Mouse (Mus musculus) embryonic facial prominence, embryonic 14.5 days (tissue): Measurements from ENCODE around the gene Zic1. TPM values are rescaled to one million over a fixed set of nuclear protein-coding genes. Genes with fewer than 3 reads are reported as not detected.

Experiments
- ATAC-seq: fragments of 200-750 bp; cut with Nextera tagmentation; 2 replicates; pipeline ENCODE4 v1.8.0; 2017; ENCODE audit warnings: low read depth, moderate number of reproducible peaks, moderate TSS enrichment
- DNase-seq: peaks from one replicate; pipeline ENCODE4 v3.0.0-alpha.2; 2015; ENCODE audit warnings: low spot score
- H3K27ac ChIP-seq: fragments of 300-500 bp; sonication (generic); replicated peaks from 2 replicates; pipeline ENCODE4 v1.5.1; 2014; ENCODE audit warnings: low read depth, mild to moderate bottlenecking, low read length, moderate library complexity
- H3K27me3 ChIP-seq: fragments of 300-500 bp; sonication (generic); replicated peaks from 2 replicates; pipeline ENCODE4 v1.6.1; 2014; ENCODE audit warnings: low read length; ENCODE audit not compliant: control insufficient read depth, insufficient read depth
- H3K36me3 ChIP-seq: fragments of 300-500 bp; sonication (generic); 2 replicates; pipeline ENCODE4 v1.6.1; 2014; ENCODE audit warnings: low read length, mixed read lengths; ENCODE audit not compliant: control insufficient read depth, insufficient read depth
- H3K4me1 ChIP-seq: fragments of 300-500 bp; sonication (generic); 2 replicates; pipeline ENCODE4 v1.6.1; 2014; ENCODE audit warnings: antibody characterized with exemption, low read length; ENCODE audit not compliant: control insufficient read depth, insufficient read depth
- H3K4me2 ChIP-seq: fragments of 300-500 bp; sonication (generic); 2 replicates; pipeline ENCODE4 v1.6.1; 2014; ENCODE audit warnings: low read depth, mild to moderate bottlenecking, low read length, moderate library complexity, mixed read lengths
- H3K4me3 ChIP-seq: fragments of 300-500 bp; sonication (generic); 2 replicates; pipeline ENCODE4 v1.5.1; 2014; ENCODE audit warnings: low read depth, mild to moderate bottlenecking, low read length
- H3K9ac ChIP-seq: fragments of 300-500 bp; sonication (generic); 2 replicates; pipeline ENCODE4 v1.6.1; 2014; ENCODE audit warnings: low read depth, mild to moderate bottlenecking, low read length, moderate library complexity, mixed read lengths
- H3K9me3 ChIP-seq: fragments of 300-500 bp; sonication (generic); 2 replicates; pipeline ENCODE4 v1.6.1; 2016; ENCODE audit warnings: low read length; ENCODE audit not compliant: control insufficient read depth
- WGBS: fragments of 180-500 bp; shearing (Covaris S2); extraction: QIAGEN DNeasy Blood & Tissue Kit; methylation state at CpG from one replicate; pipeline ENCODE4 v1.1.7; 2014; 5-methylcytosine and 5-hydroxymethylcytosine counted together
- polyA plus RNA-seq: library from polyadenylated mRNA; unstranded; fragments of >200 nt; fragmentation: Nextera tagmentation; extraction: Ambion mirVana; gene quantifications from 2 replicates; pipeline ENCODE4 v1.2.1, GENCODE M21; 2014

Zic1 gene
- polyA plus RNA-seq, 1 experiment from 2014 or later, result 2.7 TPM

GRCm38 (mm10) chr9:91386502-91386890, 20.9 kb upstream of the Zic1 start:
- DNase-seq, result no peak
- no peaks in the 10 kb centered on the region for H3K9me3 ChIP-seq
- no peak overlapping the region for H3K9ac ChIP-seq
- no peaks in the 10 kb centered on the region for H3K36me3 ChIP-seq
- H3K4me1 ChIP-seq, result peaks cover 4% of the 10 kb centered on the region; the same call in 1 of the 2 replicates
- no peak overlapping the region for H3K4me2 ChIP-seq
- 3% methylated on average over 17 of the region's 17 CpGs for WGBS
- H3K27ac ChIP-seq, result no peak overlapping the region
- no peak for ATAC-seq
- peaks cover 100% of the 10 kb centered on the region for H3K27me3 ChIP-seq
- H3K4me3 ChIP-seq, result no peak overlapping the region

GRCm38 (mm10) chr9:91385561-91386430, 20.2 kb upstream of the Zic1 start:
- Histone ChIP-seq H3K9me3 (no peaks in the 10 kb centered on the region), H3K27ac (no peak overlapping the region), H3K4me2 (no peak overlapping the region), H3K36me3 (no peaks in the 10 kb centered on the region), H3K4me3 (no peak overlapping the region), H3K4me1 (peaks cover 7% of the 10 kb centered on the region; the same call in 1 of the 2 replicates), H3K9ac (no peak overlapping the region), H3K27me3 (peaks cover 100% of the 10 kb centered on the region)
- 10% methylated on average over 8 of the region's 8 CpGs for WGBS
- ATAC-seq (no peak), DNase-seq (no peak)

- Histone ChIP-seq H3K9me3 (no peaks in the 10 kb centered on the region), H3K4me3 (no peak overlapping the region), H3K27me3 (peaks cover 100% of the 10 kb centered on the region), H3K27ac (no peak overlapping the region), H3K9ac (no peak overlapping the region), H3K4me1 (peaks cover 7% of the 10 kb centered on the region; the same call in 1 of the 2 replicates), H3K36me3 (no peaks in the 10 kb centered on the region), H3K4me2 (no peak overlapping the region)
- DNase-seq, result no peak
- ATAC-seq, result no peak
- 13% methylated on average over 4 of the region's 4 CpGs for WGBS
These were observed 19.3 kb upstream of the Zic1 start for GRCm38 (mm10) chr9:91384693-91385560.

- Histone ChIP-seq H3K36me3 (no peaks in the 10 kb centered on the region), H3K4me3 (peak overlapping the region; percentile 2; the same call in 1 of the 2 replicates), H3K9me3 (no peaks in the 10 kb centered on the region), H3K4me1 (peaks cover 7% of the 10 kb centered on the region; the same call in 1 of the 2 replicates), H3K9ac (no peak overlapping the region), H3K27me3 (peaks cover 100% of the 10 kb centered on the region), H3K27ac (no peak overlapping the region), H3K4me2 (peak overlapping the region; percentile 21; the same call in 1 of the 2 replicates)
- WGBS, result under 1% methylated on average over 25 of the region's 30 CpGs
- DNase-seq, result no peak
- peak; percentile 31 for ATAC-seq
These were observed 18.5 kb upstream of the Zic1 start for GRCm38 (mm10) chr9:91384136-91384500.

- ATAC-seq (no peak), DNase-seq (no peak)
- no peaks in the 10 kb centered on the region for H3K36me3 ChIP-seq
- peaks cover 100% of the 10 kb centered on the region for H3K27me3 ChIP-seq
- H3K9me3 ChIP-seq, result no peaks in the 10 kb centered on the region
- WGBS, result 1% methylated on average over 26 of the region's 28 CpGs
- peaks cover 7% of the 10 kb centered on the region; the same call in 1 of the 2 replicates for H3K4me1 ChIP-seq
- H3K9ac ChIP-seq, result no peak overlapping the region
- H3K4me3 ChIP-seq, result peak overlapping the region; percentile 2; the same call in 1 of the 2 replicates
- H3K4me2 ChIP-seq, result peak overlapping the region; percentile 21; the same call in 1 of the 2 replicates
- no peak overlapping the region for H3K27ac ChIP-seq
These were observed 18.0 kb upstream of the Zic1 start for GRCm38 (mm10) chr9:91383441-91384135.

- DNase-seq (no peak), ATAC-seq (no peak)
- Histone ChIP-seq H3K4me2 (peak overlapping the region; percentile 89; the same call in 1 of the 2 replicates), H3K36me3 (no peaks in the 10 kb centered on the region), H3K27me3 (peaks cover 100% of the 10 kb centered on the region), H3K4me3 (no peak overlapping the region), H3K9ac (no peak overlapping the region), H3K9me3 (no peaks in the 10 kb centered on the region), H3K4me1 (peaks cover 7% of the 10 kb centered on the region; the same call in 1 of the 2 replicates), H3K27ac (no peak overlapping the region; the same call in 1 of the 2 replicates)
- 5% methylated on average over 24 of the region's 24 CpGs for WGBS
These were observed 17.1 kb upstream of the Zic1 start for GRCm38 (mm10) chr9:91382471-91383255.

- ATAC-seq, result no peak
- peaks cover 7% of the 10 kb centered on the region; the same call in 1 of the 2 replicates for H3K4me1 ChIP-seq
- no peaks in the 10 kb centered on the region for H3K9me3 ChIP-seq
- H3K27ac ChIP-seq, result no peak overlapping the region; the same call in 1 of the 2 replicates
- H3K27me3 ChIP-seq, result peaks cover 100% of the 10 kb centered on the region
- under 1% methylated on average over 2 of the region's 2 CpGs for WGBS
- peak overlapping the region; percentile 63; the same call in 1 of the 2 replicates for H3K9ac ChIP-seq
- no peak for DNase-seq
- no peaks in the 10 kb centered on the region for H3K36me3 ChIP-seq
- peak overlapping the region; percentile 89 for H3K4me2 ChIP-seq
- peak overlapping the region; percentile 50; the same call in 1 of the 2 replicates for H3K4me3 ChIP-seq
These were observed 16.4 kb upstream of the Zic1 start for GRCm38 (mm10) chr9:91382111-91382379.
